ENCODE assay signal across 19 mouse cellular contexts in genomic region chr1:132264577-132264976, GRCm38 (mm10). TPM values are rescaled to one million over a fixed set of nuclear protein-coding genes. Genes with fewer than 3 reads are reported as not detected.
DNase-seq lines count a peak whose midpoint lies in the region; ATAC-seq and TF ChIP-seq lines count a peak whose summit lies in the region.
"Had no signal": no experiment of that assay in that cellular context is flagged by ENCODE, and none has a peak within 500 bp of the region (broad histone marks: within the 10 kb centered on the region; RNA-seq: fewer than 3 reads in every experiment).

No protein-coding gene starts in this region.

- no peaks in the 10 kb centered on the region for H3K36me3 ChIP-seq in E14TG2a.4 (ENCODE audit: insufficient read depth, low read length)
- H3K36me3 ChIP-seq in liver, embryonic 12.5 days, result no peaks in the 10 kb centered on the region
- H3K36me3 ChIP-seq in hindbrain, embryonic 11.5 days (ENCODE audit: control insufficient read depth, insufficient read depth, low read length), result no peaks in the 10 kb centered on the region
- H3K36me3 ChIP-seq: embryonic facial prominence, embryonic 12.5 days had no signal

- peak overlapping the region; percentile 37 for H3K4me3 ChIP-seq in E14TG2a.4 (replicated peaks; ENCODE audit: low read length)
- no peak overlapping the region for H3K4me3 ChIP-seq in liver, embryonic 12.5 days
- no peak overlapping the region for H3K4me3 ChIP-seq in hindbrain, embryonic 11.5 days (ENCODE audit: low read depth, low read length)
- H3K4me3 ChIP-seq: embryonic facial prominence, embryonic 12.5 days had no signal

- no peaks in the 10 kb centered on the region for H3K27me3 ChIP-seq in E14TG2a.4 (ENCODE audit: insufficient read depth, low read length)
- peaks cover 14% of the 10 kb centered on the region; the same call in 1 of the 2 replicates for H3K27me3 ChIP-seq in liver, embryonic 12.5 days (replicated peaks)
- no peaks in the 10 kb centered on the region for H3K27me3 ChIP-seq in hindbrain, embryonic 11.5 days (ENCODE audit: control insufficient read depth, insufficient read depth, low read length)
- H3K27me3 ChIP-seq: embryonic facial prominence, embryonic 12.5 days had no signal

- H3K4me2 ChIP-seq in liver, embryonic 12.5 days, result peak overlapping the region; percentile 47
- no peak overlapping the region for H3K4me2 ChIP-seq in hindbrain, embryonic 11.5 days (replicated peaks; ENCODE audit: low read depth, low read length)
- H3K4me2 ChIP-seq: embryonic facial prominence, embryonic 12.5 days had no signal

- WGBS in liver, embryonic 12.5 days (ENCODE audit: insufficient replicate concordance), result 28% methylated on average over 7 of the region's 7 CpGs
- 72% methylated on average over 7 of the region's 7 CpGs for WGBS in hindbrain, embryonic 11.5 days

- peaks cover 89% of the 10 kb centered on the region for H3K4me1 ChIP-seq in E14TG2a.4 (replicated peaks; ENCODE audit: low read depth, low read length)
- H3K4me1 ChIP-seq in liver, embryonic 12.5 days, result peaks cover 21% of the 10 kb centered on the region
- no peaks in the 10 kb centered on the region for H3K4me1 ChIP-seq in hindbrain, embryonic 11.5 days (replicated peaks; ENCODE audit: control insufficient read depth, insufficient read depth, low read length)

- H3K9me3 ChIP-seq in E14TG2a.4 (ENCODE audit: low read length), result no peaks in the 10 kb centered on the region
- no peaks in the 10 kb centered on the region for H3K9me3 ChIP-seq in liver, embryonic 12.5 days (replicated peaks)
- H3K9me3 ChIP-seq in hindbrain, embryonic 11.5 days (ENCODE audit: control insufficient read depth, low read length), result no peaks in the 10 kb centered on the region
- H3K9me3 ChIP-seq: embryonic facial prominence, embryonic 12.5 days had no signal

- DNase-seq in adrenal gland, adult 2 months, result peak; percentile 42
- no peak for DNase-seq in adrenal gland, adult 8-10 months
- peak; percentile 83 for DNase-seq in ZHBTc4 (ENCODE audit: low read depth, low spot score)
- DNase-seq in testis, postnatal 10 days (ENCODE audit: low spot score), result no peak
- no peak for DNase-seq in urinary bladder, adult 2 months (ENCODE audit: low spot score)
- no peak for DNase-seq in hindbrain, embryonic 11.5 days (ENCODE audit: low spot score)
- DNase-seq: adrenal gland, postnatal 25 days; cerebellum, adult 2 months; gastrocnemius, postnatal 25 days; heart, postnatal 14 days had no signal

- no peak for TF ChIP-seq CTCF in E14TG2a.4 (conservative IDR thresholded peaks at IDR 0.05; ENCODE audit: low read length)

- peak overlapping the region; percentile 56; the same call in 1 of the 2 replicates for H3K27ac ChIP-seq in liver, embryonic 12.5 days
- H3K27ac ChIP-seq in hindbrain, embryonic 11.5 days (ENCODE audit: low read depth, low read length), result no peak overlapping the region
- H3K27ac ChIP-seq: embryonic facial prominence, embryonic 12.5 days; kidney, postnatal 0 days; macrophage had no signal

- ATAC-seq in liver, embryonic 12.5 days, result peak; percentile 97
- no peak for ATAC-seq in hindbrain, embryonic 11.5 days (ENCODE audit: low FRiP score)
- ATAC-seq: forebrain, embryonic 16.5 days; inflammation-experienced regulatory T-cells, adult 6 months had no signal

- H3K9ac ChIP-seq in liver, embryonic 12.5 days, result no peak overlapping the region
- no peak overlapping the region for H3K9ac ChIP-seq in hindbrain, embryonic 11.5 days (ENCODE audit: low read depth, low read length)
- H3K9ac ChIP-seq: embryonic facial prominence, embryonic 12.5 days had no signal

RNA-seq across cellular contexts. Expression of gene Klhdc8a, which starts 33.8 kb away (rescaled TPM):
- 100 to 1,000 TPM in 1 of 2 experiments, 10 to 100 TPM in 1; 98.4 to 272 TPM for total RNA-seq in adrenal gland, adult 2 months (2021)
- polyA plus RNA-seq in adrenal gland, adult 2 months (2012; rRNA removed), result 162 and 163 TPM in 2 replicates
- 100 to 1,000 TPM; 161 to 353 (median 258) TPM for total RNA-seq in adrenal gland, adult 8-10 months (2022)
- polyA plus RNA-seq in liver, embryonic 12.5 days (2016; fragmentation: Nextera tagmentation; extraction: Ambion mirVana), result 0.06 and 0.07 TPM in 2 replicates
- 1.2 and 1.5 TPM in 2 replicates for polyA plus RNA-seq in urinary bladder, adult 2 months (2012; rRNA removed)
- polyA plus RNA-seq in hindbrain, embryonic 11.5 days (2014; fragmentation: Nextera tagmentation; extraction: Ambion mirVana), result 2.9 and 3.0 TPM in 2 replicates
- polyA plus RNA-seq: inflammation-experienced regulatory T-cells, adult 6 months; macrophage had no signal

RNA-seq across cellular contexts. Expression of gene Gm10188, which starts 35.0 kb away (rescaled TPM):
- not detected for total RNA-seq in adrenal gland, adult 2 months (2021)
- polyA plus RNA-seq in adrenal gland, adult 2 months (2012; rRNA removed), result not detected in 2 replicates
- not detected for total RNA-seq in adrenal gland, adult 8-10 months (2022)
- not detected in 2 replicates for polyA plus RNA-seq in liver, embryonic 12.5 days (2016; fragmentation: Nextera tagmentation; extraction: Ambion mirVana)
- not detected in 2 replicates for polyA plus RNA-seq in urinary bladder, adult 2 months (2012; rRNA removed)
- polyA plus RNA-seq in hindbrain, embryonic 11.5 days (2014; fragmentation: Nextera tagmentation; extraction: Ambion mirVana), result not detected in 2 replicates
- total RNA-seq: adrenal gland, postnatal 25 days; gastrocnemius, postnatal 25 days; heart, postnatal 14 days had no signal
- polyA plus RNA-seq: cerebellum, adult 2 months; embryonic facial prominence, embryonic 12.5 days; inflammation-experienced regulatory T-cells, adult 6 months; kidney, postnatal 0 days; limb, embryonic 14.5 days; macrophage; small intestine, adult 2 months had no signal

RNA-seq across cellular contexts. Expression of gene Nuak2, which starts 51.3 kb away (rescaled TPM):
- total RNA-seq in adrenal gland, adult 2 months (2021), result 1 to 10 TPM; 4.7 TPM
- 2.8 and 2.9 TPM in 2 replicates for polyA plus RNA-seq in adrenal gland, adult 2 months (2012; rRNA removed)
- total RNA-seq in adrenal gland, adult 8-10 months (2022), result 10 to 100 TPM in 1 of 4 experiments, 1 to 10 TPM in 3; 3.8 to 11.9 (median 5.2) TPM
- 1.3 and 1.7 TPM in 2 replicates for polyA plus RNA-seq in liver, embryonic 12.5 days (2016; fragmentation: Nextera tagmentation; extraction: Ambion mirVana)
- polyA plus RNA-seq in urinary bladder, adult 2 months (2012; rRNA removed), result 3.4 TPM in 2 replicates
- polyA plus RNA-seq in hindbrain, embryonic 11.5 days (2014; fragmentation: Nextera tagmentation; extraction: Ambion mirVana), result 33.1 and 39.3 TPM in 2 replicates

Comparison
In these comparisons a context has a peak if more than half of its experiments do, and no peak if none do; other contexts are left out.
1. DNase-seq: peak in adrenal gland, adult 2 months (single experiment) and ZHBTc4 (single experiment); none in adrenal gland, adult 8-10 months (single experiment), testis, postnatal 10 days (single experiment), urinary bladder, adult 2 months (single experiment) and hindbrain, embryonic 11.5 days (single experiment).
2. RNA of gene Klhdc8a, which starts 33.8 kb away (polyA plus RNA-seq): 162 to 163 TPM in adrenal gland, adult 2 months; 2.9 to 3.0 TPM in hindbrain, embryonic 11.5 days, 1.2 to 1.5 TPM in urinary bladder, adult 2 months and 0.06 to 0.07 TPM in liver, embryonic 12.5 days; every median in the first group is over 10 times any median in the second.